Mouse (Mus musculus): ENCODE measurements around the gene Iqub.

- TF ChIP-seq CTCF (IDR thresholded peaks at IDR 0.05; ENCODE audit: borderline replicate concordance, insufficient read depth, low read length), result no peak
- TF ChIP-seq POLR2A (IDR thresholded peaks at IDR 0.05; ENCODE audit: low read depth, low read length), result no peak
Observed at GRCm38 (mm10) chr6:24516197-24516596, 1.3 kb upstream of the Iqub start.
